Mouse (Mus musculus): Measurements from ENCODE around the gene Elf2.

- TF ChIP-seq CTCF (IDR thresholded peaks at IDR 0.05; ENCODE audit: extremely low read depth, insufficient read length, insufficient replicate concordance, low read depth, low read length), result no peak
- TF ChIP-seq POLR2A (IDR thresholded peaks at IDR 0.05; ENCODE audit: low read depth, low read length), result no peak
These were observed 46.6 kb upstream of the Elf2 start for GRCm38 (mm10) chr3:51387134-51387451.
